Mouse (Mus musculus) frontal cortex, postnatal 10 days (tissue): Measurements from ENCODE around the gene Epor.

ENCODE experiments used
- DNase-seq, 2 experiments: peaks; one replicate each; pipeline ENCODE4 v3.0.0; 2022; ENCODE audit warnings: low spot score in 2 of 2, mixed read lengths in 1 of 2

Gene Epor

DNA sequence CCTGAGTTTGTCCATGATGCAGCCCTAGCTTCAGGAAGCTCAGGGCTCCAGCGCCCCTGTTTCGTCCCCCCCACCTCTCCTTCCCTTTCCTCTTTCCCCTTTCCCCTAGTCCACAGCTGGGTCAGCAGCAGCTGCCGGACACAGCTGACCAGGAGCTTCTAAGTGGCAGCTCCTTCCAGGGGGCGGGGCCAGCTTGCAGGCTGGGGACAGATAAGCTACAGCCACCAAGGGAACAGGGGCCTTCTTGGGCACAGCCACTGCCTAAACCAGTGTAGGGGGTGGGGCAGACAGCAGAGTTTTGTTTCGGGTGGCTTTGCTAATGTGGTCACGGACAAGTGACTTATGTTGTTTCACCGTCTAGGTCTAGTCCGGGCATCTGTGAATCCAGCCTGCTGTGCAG is at the start of gene Epor:
Gene Epor (minus strand): TSS at position 90 of the 400 bp plus-strand sequence.
- DNase-seq, result no peak

DNA sequence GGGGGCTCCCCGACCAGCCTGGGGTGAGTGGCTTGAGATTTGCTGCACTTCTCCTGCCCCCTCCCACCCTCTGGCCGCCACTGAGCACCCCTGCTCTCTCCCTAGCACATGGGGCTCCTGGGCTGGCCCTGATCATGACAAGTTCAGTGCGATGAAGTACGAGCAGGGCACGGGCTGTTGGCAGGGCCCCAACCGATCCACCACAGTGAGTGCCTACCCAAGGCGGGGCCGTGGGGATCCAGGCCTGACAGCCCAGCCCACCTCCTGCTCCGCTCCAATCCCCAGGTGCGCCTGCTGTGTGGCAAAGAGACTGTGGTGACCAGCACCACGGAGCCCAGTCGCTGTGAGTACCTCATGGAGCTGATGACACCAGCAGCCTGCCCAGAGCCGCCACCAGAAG is 49.4 kb upstream of the Epor start:
- no peak for DNase-seq

DNA sequence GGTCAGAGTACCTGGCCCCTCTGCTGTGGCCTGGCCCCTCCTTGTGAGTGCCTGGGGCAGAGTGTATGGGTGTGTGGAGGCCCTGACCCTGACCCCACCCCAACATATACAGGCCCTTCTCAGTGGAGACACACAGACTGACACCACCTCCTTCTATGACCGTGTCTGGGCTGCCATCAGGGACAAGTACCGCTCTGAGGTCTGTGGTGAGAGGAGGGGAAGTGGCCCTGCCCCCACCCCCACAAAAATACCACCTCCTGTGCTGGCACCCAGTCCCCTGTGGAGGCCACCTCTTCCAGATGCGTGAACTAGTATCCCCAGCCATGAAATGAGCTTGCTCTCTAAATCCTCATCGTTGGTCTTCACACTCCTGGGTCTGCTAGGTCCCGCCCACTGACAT is 47.7 kb upstream of the Epor start:
- DNase-seq, result no peak

DNA sequence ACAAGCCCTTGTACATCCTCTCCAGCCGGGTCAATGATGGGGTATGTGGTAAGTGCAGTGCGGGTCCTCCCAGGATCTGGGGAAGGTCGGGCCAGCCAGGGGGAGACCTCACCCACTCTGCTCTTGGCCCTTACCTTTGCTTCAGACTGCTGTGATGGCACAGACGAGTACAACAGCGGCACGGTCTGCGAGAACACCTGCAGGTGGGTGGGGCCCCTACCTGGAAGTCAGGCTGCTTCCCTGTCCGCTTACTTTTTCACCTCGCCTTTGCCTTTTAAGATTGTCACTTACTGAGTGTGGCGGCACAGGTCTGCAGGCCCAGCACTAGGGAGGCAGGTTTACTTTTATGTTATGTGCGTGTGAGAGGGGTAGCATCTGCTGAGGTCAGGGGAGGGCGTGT is 41.2 kb upstream of the Epor start:
- DNase-seq, result peak in 1 of 2 experiments; percentile 7

DNA sequence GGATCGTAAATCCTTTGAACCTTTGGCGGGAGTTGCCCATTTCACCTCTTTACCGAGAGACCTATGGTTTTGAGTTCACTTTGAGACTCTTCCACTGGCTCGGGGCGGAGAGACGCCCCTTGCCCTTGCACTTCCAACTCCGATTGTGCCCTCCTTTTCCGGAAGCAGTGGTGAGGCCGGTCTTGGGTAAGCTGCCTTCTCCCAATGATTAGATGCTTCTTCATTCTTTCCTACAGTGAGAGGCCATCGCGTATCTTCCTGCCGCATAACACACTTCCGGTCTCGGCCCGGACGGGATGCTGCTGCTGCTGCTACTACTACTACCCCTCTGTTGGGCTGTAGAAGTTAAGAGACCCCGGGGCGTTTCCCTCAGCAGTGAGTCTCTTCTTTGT is 39.9 kb upstream of the Epor start:
- peak in 1 of 2 experiments; percentile 58 for DNase-seq

DNA sequence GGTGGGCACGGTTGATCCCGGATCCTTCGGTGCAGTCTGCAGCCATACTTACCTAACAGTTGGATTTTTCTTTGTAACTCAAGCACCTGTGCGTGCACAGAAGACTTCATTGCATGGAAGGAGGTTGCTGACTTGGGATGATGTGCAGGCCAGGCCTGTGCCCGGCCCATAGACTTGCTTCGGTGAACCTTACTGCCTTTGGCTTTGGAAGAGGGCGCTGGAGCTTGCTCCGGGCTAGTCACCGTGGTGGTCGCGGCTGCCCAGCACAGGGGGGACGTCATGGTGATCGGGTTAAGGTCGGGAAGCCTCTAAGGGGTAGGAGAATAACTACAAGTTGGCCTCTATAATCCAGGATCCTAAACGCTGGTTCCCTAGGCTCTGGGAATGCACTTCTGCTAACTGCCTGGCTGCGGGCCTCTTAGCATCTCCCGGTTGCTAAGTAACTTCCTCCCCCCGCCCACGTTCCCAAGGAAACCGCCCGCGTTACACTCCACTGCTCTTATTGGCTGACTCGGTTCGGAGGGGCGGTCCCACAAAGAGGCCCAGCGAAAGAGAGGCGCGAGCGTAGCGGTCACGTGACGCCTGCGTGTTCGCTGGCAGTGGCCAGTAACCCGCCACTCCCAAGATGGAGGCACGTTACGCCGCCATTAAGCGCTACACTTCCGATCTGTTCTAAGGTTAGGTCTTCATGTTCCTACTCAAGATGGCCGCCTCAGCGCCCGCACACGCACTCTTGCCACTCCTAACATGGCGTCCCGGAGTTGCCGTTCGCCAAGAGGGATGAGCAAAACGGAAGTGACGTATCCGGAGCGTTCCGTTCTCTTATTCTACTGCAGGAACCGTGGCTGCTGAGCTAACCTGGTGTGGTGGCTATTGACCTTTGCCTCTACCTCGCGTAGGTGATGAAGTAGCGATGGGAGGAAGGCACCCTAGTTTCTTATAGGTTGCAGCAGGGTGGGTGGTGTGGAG is 39.2 kb upstream of the Epor start, which contains the start of the genes Ccdc151 and Prkcsh:
Gene Ccdc151 (minus strand): TSS at position 441 of the 969 bp plus-strand sequence.
Gene Prkcsh (plus strand): TSS at position 613 of the 969 bp plus-strand sequence.
- DNase-seq, result peak; percentile 99 to 100

DNA sequence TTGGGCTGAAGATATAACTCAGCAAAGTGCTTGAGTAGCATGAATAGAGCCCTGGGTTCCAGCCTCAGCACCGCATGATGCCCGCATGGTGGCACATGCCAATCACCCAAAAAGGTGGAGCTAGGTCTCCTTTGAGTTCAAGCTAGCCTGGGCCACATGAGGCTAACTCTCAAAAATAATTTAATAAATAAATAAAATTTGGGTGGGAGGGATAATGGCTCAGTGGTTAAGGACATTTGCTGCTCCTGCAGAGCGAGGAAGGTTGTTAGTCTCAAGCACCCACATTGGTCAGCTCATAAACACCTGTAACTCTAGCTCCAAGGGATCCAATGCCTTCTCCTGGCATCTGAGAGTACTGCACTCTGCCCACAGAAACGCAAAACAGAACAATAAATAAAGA is 38.3 kb upstream of the Epor start:
- DNase-seq, result no peak

DNA sequence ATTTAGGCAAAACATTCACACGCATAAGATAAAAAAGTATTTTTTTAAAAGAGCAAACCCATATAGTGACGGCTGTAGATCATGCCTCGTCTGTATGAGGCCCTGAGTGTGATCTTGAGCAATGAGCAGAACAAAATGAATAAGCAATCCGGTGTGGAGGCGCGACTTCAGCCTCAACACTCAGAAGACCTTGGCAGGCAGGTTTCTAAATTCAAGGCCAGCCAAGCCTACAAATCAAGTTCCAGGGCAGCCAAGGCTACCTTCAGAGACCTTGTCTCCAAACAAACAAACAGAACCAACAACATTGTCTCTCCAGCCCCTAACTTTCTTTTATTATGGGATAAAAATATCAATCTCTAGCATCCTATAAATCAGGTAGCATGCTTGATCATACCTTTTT is 37.0 kb upstream of the Epor start:
- DNase-seq, result no peak

DNA sequence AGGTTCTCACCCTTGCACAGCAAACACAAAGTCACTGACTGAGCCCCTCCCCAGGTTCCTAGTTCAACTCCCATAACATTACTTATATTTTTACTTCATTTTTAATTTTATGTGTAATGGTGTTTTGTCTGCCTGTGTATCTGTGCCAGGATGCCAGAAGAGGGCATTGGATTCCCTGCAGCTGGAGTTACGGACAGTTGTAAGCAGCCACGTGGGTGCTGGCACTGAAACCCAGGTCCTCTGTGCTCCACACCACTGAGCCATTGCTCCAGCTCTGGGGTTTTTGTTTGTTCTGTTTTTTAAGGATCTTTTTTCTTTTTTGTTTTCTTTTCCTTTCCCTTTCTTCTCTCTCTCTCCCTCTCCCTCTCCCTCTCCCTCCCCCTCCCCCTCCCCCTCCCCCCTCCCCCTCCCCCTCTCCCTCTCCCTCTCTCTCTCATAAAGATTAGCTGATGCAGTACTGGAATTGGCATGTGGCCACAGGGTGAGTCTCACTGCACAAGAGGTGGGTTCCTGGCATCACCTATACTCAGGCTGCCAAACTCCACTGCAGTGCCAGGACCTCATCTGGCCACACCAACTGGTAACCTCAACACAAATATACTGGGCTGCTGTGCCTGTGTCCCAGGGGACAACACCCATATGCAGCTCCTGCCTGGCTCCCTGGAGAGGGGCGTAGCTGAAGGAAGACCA is 33.0 kb upstream of the Epor start:
- DNase-seq, result no peak

DNA sequence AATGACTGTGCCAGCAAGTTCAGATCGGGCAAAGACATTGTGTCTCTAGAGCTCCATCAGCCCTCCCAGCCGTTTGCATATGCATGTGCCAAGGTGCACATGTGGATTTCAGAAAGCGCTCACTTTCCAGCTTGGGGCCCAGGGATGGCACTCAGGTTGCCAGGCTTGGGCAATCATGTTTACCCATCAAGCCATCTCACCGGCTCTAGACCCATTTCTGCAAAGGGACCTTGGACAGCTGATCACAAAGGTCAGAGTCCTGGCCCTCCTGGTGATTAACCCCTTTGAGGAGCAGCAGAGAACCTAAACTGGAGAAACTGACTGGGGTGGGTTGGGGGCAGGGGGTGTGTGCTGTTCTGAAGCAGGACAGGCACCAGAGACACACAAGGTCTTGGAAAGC is 28.9 kb upstream of the Epor start:
- DNase-seq, result no peak

DNA sequence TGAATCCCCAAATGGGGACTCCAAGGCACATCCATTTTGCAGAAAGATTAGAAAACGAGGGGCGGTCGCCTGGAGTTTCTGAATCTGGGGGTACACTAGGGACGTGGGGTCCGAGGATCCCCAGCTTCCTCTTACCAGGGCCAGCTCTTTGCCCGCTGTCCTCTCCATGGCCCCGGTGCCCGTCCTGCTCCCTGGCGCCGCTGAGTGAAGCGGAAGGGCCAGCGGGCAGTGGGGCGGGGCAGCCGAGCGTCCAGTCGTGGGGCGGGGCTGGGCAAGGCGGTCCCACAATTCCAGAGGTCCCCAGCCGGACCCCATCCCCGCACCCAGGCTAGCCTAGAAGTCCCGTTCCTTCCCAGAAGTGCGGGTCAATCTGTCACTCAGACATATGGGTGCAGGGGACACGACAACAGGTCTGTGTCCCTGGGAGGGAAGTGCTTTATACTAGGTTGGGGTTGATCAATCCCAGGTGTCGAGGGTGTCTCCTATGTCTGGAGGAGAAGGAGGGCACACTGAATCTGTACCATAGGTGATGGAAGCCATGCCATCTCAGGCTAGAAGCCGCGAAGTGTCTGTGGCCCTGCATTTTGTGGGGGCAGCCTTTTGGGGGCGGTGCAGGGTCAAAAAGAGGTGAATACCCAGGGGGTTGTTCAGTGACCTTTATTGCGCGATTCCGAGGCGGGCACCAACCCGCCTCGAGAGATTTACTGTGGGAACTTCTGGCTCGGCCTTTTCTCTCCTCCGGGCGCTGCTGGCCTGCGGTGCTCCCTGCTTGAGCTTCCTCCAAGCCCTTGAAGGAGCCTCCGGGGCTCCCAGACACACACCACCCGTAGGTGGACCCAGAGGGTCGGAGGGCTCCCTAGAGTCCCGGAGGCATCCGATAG is 26.2 kb upstream of the Epor start, which contains the start of gene Rgl3:
Gene Rgl3 (minus strand): TSS at position 217 of the 881 bp plus-strand sequence.
- no peak for DNase-seq

DNA sequence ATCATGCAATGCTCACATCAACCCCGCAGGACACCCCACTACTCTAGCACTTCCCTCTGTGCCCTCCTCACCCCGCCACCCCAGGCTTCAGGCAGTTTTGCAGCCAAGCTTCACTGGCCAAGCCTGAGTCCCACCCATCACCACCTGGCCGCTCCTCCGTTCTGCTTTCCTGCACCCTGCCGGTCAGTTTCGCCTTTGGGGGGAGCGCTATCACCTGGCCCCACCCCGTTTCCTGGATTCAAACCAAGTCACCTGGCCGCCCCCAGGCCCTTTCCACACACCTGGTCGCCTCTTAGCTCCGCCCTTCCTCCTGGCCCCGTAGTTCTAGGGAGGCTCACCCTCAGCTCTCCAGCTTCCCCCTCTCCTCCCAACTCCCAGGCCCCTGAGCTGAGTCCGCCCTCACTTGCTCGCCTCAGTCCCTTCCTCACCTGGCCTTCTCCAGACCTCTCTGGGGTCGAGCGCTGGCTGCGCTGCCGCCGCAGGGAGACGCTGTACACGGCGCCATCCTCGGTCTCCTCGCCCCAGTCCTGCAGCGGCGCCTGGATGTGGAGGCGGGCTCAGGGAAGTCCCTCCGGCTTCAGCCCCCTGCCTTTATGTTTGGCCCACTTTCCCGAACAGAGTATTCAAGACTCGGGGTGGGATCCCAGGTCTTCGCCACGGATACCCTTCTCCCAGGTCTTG is 25.3 kb upstream of the Epor start:
- DNase-seq, result no peak

DNA sequence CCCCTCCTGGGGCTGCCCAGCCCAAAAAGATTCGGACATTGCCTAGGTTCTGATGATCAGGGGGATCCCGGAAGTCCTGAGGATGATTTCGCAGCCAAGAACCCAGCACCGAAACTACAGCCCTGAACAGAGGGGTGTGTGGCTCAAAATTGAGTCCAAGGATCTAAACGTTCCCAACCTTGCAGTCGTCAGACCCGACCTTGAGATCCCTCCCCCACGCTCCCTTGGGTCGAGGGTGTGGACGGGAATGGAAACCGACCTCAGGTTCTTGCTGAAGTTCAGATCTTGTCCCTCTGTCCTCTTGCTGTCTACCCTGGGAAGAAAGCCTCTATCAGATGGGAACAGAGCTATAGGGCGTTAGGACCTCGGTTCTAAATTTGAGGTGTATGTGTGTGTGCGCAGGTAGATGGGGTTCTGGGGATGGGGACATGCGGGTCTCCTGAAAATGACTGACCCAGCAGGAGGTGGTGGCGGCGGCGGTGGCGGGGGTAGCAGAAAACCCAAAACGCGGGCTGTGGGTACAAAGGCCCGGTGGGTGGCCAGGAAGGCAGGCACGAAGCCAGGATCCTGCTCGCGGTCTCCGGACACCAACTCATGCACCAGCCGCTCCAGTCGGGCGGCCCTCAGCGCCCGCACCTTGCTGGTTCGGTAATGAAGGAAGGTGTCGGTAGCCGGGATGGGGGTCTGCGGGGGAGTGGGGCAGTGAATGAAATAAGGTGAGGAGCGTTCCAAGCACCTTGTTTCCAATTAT is 24.5 kb upstream of the Epor start:
- DNase-seq, result no peak

DNA sequence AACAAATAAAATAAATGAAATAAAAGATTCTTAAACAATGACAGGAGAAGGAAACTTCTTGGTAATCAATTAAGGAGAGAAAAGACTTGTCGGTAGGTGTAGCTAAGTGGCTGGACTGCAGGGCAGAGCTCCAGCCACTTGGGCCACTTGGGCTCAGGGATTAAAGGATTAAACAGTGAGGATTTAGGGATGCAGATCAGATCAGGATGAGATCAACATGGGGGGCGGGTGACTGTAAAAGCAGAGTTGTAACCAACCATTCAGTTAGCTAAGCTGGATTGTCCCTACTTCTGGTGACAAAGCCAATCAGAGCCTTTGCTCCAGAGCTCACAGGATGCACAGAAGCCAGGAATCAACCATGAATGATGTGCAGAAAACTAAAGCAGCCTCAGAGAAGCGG is 20.6 kb upstream of the Epor start:
- DNase-seq, result no peak

DNA sequence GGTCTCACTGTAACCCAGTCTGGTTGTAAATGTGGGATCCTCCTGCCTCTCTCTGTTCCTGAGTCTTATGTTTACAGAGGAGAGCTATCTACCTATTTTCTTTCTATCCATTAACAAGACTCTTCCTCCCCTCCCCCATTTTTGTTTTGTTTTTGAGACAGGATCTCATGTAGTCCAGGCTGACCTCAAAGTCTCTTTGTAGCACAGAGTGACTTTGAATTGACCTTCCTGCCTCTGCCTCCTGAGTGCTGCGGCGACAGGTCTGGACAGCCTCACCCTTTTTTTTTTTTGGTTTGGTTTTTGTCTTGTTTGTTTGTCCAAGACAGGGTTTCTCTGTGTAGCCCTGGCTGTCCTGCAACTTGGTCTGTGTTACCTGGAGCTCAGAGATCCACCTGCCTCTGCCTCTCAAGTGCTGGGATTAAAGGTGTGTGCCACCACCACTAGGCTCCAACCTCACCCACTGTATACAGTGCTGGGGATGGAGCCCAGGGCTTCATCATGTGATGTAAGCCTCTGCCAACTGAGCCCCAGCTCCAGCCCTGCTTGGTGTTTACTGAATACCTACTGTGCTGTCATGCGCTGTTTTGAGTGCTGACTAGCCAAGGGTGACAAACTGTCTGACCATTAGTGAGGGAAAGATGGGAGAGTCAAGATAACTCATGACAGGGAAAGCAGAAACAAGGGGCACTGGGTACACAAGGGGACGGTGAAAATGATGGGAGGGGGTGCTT is 15.3 kb upstream of the Epor start:
- no peak for DNase-seq

DNA sequence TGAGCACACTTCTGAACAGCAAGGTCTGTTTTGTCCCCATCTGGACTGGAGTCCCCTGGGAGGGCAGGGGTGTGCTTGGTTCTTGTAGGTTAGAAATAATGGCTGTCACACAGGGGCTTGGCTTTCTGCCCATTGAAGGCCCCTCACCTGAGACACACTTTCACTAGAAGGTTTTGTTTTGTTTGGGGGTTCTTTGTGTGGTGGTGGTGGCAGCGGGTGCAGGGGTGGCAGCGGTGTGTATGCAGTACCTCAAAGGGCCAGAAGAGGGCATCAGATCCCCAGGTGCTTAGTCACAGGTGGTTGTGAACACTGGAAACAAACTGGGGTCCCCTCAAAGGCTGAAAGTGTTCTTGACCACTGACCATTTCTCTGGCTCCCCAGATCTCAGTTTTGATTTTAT is 14.7 kb upstream of the Epor start:
- DNase-seq, result no peak

DNA sequence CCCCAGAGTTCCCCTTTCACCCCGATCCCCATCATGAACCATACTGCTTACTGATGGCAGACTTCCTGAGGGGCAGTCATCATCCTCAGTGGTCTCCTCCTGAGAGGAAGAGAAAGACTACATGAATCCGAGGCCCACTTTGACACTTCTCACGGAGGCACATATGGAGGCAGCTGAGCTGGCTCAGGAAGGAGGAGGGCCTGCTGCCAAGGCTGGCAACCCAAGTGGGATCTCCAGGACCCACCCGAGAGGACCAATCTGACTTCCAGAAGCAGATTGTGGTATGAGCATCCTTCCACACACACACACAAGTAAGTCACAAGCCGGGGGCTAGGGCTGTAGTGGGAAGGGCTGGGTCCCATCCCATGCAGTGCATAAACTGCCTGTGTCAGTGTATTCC is 14.0 kb upstream of the Epor start:
- no peak for DNase-seq

DNA sequence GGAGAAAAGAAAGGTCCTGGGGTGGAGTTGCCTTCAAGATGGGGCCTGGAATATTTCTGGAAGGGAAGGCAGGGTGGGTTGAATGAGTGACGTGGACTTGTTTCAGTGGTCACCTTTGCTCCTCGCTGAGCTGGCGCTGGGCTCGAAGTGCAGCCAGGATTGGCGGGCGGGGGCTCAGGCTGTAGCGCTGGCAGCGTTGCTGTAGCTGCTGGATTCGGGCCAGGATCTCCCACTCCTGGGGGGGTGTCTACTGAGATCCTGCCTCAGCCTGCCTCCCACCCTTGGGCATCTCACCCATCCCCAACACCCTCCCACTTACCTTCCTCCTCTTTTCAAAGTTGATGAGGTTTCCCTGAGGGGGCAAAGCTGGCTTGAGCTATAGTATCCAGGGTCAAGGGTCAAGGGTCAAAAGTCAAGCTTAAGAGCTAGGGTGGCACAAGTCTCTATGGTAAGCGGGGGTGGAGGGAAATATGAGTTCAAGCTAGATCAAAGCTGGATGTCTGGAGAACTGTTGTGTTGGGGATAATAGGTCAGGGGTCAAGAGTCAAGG is 13.4 kb upstream of the Epor start:
- no peak for DNase-seq

DNA sequence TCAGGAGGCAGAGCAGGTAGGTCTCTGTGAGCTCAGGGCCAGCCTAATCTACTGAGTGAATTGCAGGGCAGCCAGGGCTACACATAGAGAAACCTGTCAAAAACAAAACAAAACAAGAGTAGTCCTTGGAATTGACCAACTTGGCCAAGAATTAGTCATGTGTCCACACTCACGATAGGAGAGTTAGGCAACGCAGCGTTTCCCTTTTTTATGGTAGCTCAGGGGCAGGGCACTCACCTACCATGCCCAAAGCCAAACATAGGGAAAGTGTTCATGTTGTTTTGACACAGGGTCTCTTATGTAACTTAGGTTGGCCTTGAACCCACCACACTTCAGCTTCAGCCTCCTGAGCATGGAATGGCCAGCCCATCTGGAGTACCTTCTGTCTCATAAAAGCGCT is 6.0 kb upstream of the Epor start:
- DNase-seq, result no peak
